Mouse (Mus musculus): ENCODE results near the gene Hpgds. TPM values are rescaled to one million over a fixed set of nuclear protein-coding genes. Genes with fewer than 3 reads are reported as not detected.

Hpgds gene
- polyA plus RNA-seq (2014; fragmentation: Illumina TruSeq; extraction: RNeasy Lipid Tissue Mini Kit (QIAGEN cat#74804); ENCODE audit: low read depth, low replicate concordance): 2.5 TPM

DNA sequence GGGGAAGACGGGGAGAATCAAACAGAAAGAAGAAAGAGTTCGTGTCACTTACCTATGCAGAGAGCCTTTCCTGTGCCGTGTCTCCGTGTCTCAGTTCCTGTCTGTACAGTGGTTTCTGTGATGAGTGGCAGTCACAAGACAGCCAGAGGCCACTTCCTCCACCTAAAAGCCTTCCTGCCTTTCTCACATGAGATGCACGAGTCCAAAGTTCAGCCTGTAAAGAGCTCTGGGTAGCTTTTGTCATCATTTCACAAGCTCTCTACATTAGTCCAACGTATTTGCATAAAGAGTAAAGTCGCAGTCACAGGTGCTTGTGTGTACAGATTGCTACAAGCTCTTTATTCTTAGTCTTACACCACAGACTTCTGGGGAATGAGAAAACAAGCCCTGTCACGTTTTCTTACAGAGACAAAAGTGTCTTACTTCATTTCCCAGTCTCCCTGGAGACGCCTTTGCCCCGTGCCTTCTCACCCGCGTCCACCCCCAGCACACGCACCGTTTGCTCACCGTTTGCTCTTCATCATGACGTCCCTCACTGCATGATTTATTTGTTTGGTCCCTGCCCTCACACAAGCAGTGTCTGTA, at the start of gene Hpgds:
Gene Hpgds, minus strand, starts transcription at position 288 of the 585 bp plus-strand sequence.

Other genes with a start within 250 kb of the Hpgds start
- 43.3 TPM for gene Smarcad1, start 102.3 kb downstream of the Hpgds start, polyA plus RNA-seq (2014; fragmentation: Illumina TruSeq; extraction: RNeasy Lipid Tissue Mini Kit (QIAGEN cat#74804); ENCODE audit: low read depth, low replicate concordance)
- not detected for gene C130060K24Rik, start 236.2 kb upstream of the Hpgds start, polyA plus RNA-seq (2014; fragmentation: Illumina TruSeq; extraction: RNeasy Lipid Tissue Mini Kit (QIAGEN cat#74804); ENCODE audit: low read depth, low replicate concordance)